Mouse (Mus musculus): ENCODE measurements at regions not wholly inside any gene's neighbourhood (a gene's known extent, or its start where the extent isn't known, plus 50 kb on each side); places are given as distances from the start of the nearest gene placed in this dataset.

DNA sequence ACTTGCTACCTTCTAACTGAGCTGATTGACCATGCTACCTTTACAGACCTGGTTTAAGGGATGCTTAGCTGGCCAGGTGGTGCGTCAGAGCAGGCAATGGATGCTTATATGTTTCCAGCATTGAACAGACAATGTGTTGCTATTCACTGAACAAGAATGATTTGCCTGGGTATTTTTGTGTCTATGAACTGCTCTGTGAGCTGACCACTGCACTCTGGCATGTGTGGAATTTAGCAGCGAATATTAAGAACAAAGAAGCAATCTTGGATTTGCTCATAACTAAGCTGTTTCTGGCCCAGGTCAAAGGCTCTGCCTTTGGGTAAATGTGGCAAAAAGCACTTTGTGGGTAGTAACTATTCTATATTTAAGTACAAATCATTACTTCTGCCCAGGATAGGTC, 58.3 kb upstream of the Ccdc39 start:
- DNase-seq (ENCODE audit: low spot score in 2 of 2), result no peak

- DNase-seq (ENCODE audit: low spot score in 2 of 2), result no peak
Observed at GRCm38 (mm10) chr3:33903326-33903725, 59.2 kb upstream of the Ccdc39 start.

- DNase-seq (ENCODE audit: low spot score in 2 of 2), result no peak
Observed at GRCm38 (mm10) chr3:33903816-33904215, 59.7 kb upstream of the Ccdc39 start.

DNA sequence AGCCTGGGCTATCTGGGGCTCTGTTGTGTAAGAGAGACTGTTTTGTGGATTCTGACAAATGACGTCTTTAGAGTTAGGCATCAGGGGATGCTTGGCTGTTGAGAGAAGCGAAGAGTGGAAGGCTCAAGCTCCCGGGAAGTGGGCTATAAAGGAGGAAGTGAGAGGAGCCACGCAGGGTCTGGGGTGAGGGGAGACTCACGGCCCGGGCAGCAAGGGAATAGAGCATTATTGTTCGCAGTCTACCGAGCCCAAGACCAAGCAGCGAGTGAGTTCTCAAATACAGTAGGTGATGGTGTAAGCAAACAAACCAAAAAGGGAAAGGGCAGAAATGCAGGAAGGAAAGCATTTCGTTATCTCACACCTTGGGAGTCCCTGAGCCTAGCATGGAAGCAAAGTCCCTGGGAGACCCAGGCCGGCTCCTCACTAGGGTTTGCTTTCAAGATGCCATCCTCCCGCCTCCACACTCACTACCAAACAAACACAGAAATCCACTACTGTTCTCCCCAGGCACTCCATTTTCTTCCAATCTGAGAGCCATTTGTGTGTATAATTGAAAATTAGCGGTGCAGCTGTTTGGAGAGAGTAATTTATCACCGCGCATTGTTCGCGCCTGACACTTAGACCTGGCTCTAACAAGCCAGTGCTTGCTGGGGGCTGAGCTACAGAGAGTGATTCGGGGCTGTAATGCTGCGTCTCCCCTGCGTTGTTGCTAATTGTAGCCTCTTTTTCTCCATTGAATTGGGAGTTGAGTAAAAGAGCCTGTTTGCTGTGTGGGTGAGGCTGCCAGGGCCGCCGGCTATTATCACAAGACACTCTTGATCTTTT, 61.0 kb upstream of the Ccdc39 start:
- DNase-seq (ENCODE audit: low spot score in 2 of 2), result peak; percentile 8 to 21

GRCm38 (mm10) chr3:33905679-33906007, 61.5 kb upstream of the Ccdc39 start:
- DNase-seq (ENCODE audit: low spot score in 2 of 2), result no peak

- no peak for DNase-seq (ENCODE audit: low spot score in 2 of 2)
Observed at GRCm38 (mm10) chr3:33907061-33907460, 63.0 kb upstream of the Ccdc39 start.

DNA sequence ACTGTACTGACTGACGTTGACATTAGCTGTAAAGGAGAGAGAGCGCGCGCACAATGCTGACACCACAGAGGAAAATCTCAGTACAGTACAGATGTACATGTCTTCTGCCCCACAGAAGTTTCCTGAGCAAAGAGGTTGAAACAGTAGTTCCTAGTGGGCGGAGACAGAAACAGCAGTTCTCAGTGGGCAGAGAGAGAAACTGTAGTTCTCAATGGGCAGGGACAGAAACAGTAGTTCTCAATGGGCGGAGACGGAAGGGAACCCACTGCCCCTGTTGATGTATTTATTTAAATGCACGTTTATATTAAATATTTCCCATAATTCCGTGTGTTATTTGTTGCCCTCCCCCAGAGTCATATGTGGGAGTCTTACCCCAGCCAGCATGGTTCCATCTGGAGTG, 67.4 kb upstream of the Ccdc39 start:
- no peak for DNase-seq (ENCODE audit: low spot score in 2 of 2)

DNA sequence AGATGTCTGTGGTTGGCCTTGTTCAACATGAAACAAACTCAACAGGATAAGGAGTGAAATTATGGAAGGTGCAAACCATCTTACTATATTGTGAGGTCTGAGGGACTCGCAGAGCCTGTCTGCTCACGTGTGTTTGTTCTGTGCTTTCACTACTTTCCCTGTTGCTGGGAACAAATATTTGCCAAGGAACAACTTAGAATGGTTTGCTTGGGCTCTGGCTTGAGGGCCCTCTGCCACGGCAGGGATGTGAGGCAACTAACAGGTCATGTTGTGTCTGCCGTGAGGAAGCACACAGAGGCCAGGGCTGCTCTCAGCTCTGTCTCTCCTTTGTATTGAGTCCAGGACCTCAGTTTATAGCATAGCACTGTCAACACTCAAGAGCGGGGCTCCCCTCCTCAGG, 69.4 kb upstream of the Ccdc39 start:
- DNase-seq (ENCODE audit: low spot score in 2 of 2), result no peak

- DNase-seq (ENCODE audit: low spot score in 2 of 2), result no peak
Observed at GRCm38 (mm10) chr3:33914386-33914785, 70.3 kb upstream of the Ccdc39 start.

DNA sequence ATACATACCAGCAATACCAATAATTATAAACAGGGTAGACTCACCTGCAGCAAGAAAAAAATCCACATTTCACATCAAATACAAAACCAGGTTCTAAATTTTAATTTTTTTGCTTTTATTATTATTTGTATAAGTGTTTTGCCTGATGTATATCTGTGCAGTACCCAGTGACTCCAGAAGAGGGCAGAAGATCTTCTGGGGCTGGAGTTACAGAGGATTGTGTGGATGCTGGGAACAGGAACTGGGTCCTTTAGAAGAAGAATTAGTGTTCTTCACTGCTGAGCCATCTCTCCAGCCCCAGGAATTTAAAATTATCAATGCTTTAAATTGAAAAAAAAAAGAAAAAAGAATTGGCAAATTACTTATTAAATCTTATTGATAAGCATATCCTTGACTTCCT, 71.7 kb upstream of the Ccdc39 start:
- no peak for DNase-seq (ENCODE audit: low spot score in 2 of 2)

GRCm38 (mm10) chr3:33916318-33916717, 72.2 kb upstream of the Ccdc39 start:
- DNase-seq (ENCODE audit: low spot score in 2 of 2), result no peak

DNA sequence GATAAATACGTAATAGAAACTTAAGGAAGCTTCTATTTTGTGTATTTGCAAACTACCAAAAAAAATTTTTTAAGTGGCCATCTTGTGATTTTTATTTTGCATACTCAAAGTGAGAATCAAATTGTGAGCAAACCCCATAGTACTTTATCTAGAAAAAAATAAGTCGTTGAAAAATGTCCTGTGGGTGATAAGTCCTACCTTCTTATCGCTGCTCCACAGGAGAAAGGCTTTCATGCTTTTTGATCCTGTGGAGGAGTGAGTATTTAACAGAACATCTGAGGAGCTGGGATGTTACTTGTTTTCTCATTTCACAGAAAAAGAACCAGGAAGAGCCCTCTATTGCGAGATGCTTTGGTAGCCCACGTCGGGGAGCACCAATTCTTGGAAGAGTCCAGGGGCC, 72.7 kb upstream of the Ccdc39 start:
- DNase-seq (ENCODE audit: low spot score in 2 of 2), result no peak

GRCm38 (mm10) chr3:33918785-33919184, 74.7 kb upstream of the Ccdc39 start:
- DNase-seq (ENCODE audit: low spot score in 2 of 2), result peak; percentile 84 to 88

DNA sequence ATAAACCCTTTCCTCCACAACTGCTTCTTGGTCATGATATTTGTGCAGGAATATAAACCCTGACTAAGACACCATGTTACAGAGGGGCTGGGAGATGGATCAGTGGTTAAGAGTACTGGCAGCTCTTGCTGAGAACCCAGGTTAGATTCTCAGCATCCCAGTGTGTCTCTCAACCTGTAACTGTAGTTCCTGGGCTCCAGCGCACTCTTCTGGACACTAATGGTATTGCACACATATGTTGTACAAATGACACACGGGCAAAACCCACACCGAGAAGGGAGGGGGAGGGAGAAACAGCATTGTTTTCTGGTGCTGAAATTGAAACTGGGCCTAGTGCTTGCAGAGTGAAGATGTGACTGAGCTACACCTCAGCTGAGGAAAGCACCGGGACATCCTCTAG, 81.0 kb upstream of the Ccdc39 start:
- DNase-seq (ENCODE audit: low spot score in 2 of 2), result no peak

GRCm38 (mm10) chr3:33955064-33955463, 64.7 kb upstream of the Fxr1 start:
- DNase-seq (ENCODE audit: low spot score in 2 of 2), result no peak

- DNase-seq (ENCODE audit: low spot score in 2 of 2), result peak; percentile 80 to 81
Observed at GRCm38 (mm10) chr3:33955854-33956624, 63.7 kb upstream of the Fxr1 start.

GRCm38 (mm10) chr3:33956625-33957023, 63.1 kb upstream of the Fxr1 start:
- no peak for DNase-seq (ENCODE audit: low spot score in 2 of 2)

DNA sequence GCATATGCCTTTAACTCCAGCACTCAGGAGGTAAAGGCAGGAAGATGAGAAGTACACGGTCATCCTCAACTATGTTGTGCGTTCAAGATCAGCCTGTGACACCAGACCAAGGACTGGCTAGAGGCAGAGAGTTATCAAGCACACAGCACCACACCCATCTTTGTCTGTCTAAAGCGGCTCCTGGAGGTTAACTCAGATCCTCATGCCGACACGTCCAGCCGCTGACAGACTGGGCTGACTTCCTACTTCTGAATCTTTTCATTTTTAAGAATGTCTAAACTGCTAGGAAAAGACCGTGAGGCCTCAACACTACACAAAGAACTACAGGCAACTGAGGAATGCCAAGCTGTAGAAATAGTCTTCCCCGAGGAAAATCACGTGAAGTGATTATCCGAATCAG, 62.1 kb upstream of the Fxr1 start:
- DNase-seq (ENCODE audit: low spot score in 2 of 2), result no peak

DNA sequence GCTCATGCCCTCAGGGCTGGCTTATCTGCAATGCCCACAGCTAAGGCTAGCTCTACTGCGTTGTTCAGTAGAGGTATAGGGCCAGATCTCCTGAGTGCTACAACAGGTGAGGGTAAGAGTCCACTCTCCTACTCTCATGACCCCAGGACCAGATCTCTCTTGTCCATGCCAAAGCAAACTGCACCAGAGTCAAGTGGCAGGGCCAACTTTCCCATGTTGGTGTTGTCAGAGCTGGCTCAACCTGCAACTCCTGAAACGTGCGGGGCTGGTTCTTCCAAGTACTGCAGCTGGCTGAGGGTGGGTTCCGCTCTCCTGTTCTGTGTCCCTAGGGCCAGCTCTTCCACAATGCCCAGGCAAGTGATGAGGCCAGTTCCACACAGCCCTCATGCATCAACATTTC, 61.5 kb upstream of the Fxr1 start:
- DNase-seq (ENCODE audit: low spot score in 2 of 2), result no peak

DNA sequence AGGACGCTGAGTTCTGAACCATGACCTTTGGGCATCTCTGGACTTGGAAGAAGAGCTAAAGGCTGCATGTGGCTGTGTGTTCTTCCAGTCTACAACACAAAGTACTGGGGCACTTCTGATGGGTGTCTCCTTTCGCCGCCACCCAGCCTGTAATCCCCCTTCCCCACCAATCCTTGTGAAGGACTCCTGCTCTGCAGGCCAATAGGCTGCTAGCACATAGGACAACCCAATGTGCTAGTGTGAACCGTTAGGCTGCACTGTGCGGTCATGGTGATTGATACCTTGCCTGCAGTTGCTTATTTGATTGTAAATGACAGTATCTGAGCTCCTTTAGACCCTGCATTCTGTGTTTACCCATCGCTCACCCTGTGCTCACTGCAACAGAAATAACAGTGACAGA, 59.5 kb upstream of the Fxr1 start:
- no peak for DNase-seq (ENCODE audit: low spot score in 2 of 2)

DNA sequence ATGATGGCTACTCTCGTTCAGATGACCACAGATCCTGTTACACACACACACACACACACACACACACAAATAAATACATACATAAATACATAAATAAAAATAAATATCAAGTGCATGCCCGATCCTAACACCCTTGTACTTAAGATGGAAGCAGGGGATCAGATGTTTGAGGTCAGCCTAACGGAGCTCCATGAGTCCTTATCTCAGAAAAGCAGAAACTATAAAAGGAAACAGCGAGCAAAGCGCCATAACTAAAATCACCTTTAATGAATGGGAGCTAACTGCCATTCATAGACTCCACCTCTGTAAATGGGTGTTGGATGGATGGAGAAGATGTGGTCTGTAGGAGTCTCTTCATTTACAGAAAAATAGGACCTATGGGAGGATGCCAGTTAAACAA, 56.8 kb upstream of the Fxr1 start:
- no peak for DNase-seq (ENCODE audit: low spot score in 2 of 2)

DNA sequence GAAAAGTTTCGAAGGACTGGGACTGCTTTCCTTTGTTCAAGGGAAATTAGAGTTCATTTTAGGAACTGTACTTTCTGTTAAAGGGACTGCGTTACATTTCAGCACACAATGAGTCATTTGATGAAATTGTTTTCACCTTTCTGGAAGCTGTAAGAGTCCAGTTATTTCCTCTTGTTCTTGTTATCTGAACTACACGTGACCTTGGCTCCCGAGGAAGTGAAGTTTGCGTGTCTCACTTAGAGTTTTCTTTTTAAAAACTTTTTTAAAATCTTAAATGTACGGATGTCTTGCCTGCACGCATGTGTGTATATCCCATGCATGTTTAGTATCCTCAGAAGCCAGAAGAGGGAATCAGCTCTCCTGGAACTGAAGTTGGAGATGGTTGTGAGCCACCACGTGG, 52.6 kb upstream of the Fxr1 start:
- no peak for DNase-seq (ENCODE audit: low spot score in 2 of 2)
